Mouse (Mus musculus): ENCODE measurements around the gene Rc3h2. TPM values are rescaled to one million over a fixed set of nuclear protein-coding genes. Genes with fewer than 3 reads are reported as not detected.

The Rc3h2 gene
- polyA plus RNA-seq, 1 experiment from 2014 or later = 2.7 TPM

GRCm38 (mm10) chr2:37442611-37443591 is 20.2 kb upstream of the Rc3h2 start, which contains the start of the genes Zbtb26, Zbtb6 and Rabgap1:
Zbtb26 (minus strand) TSS chr2:37443135.
Zbtb6 (minus strand) TSS chr2:37443171.
Rabgap1 (plus strand) TSS chr2:37443279.
- H3K4me1 ChIP-seq (ENCODE audit: insufficient read depth) = peaks cover 23% of the 10 kb centered on the region
- DNase-seq (peak; percentile 96), ATAC-seq (peak; percentile 99)
- H3K4me2 ChIP-seq (ENCODE audit: low read depth, low read length) = peak within 1 kb of the TSS; percentile 88
- TF ChIP-seq CTCF (IDR thresholded peaks at IDR 0.05; ENCODE audit: low read depth) = no peak
- TF ChIP-seq EP300 (IDR thresholded peaks at IDR 0.05; ENCODE audit: low read depth) = peak; percentile 37; the same call in 1 of the 2 replicates
- H3K9me3 ChIP-seq (ENCODE audit: low read length) = no peaks in the 10 kb centered on the region
- no peaks in the 10 kb centered on the region for H3K36me3 ChIP-seq (replicated peaks; ENCODE audit: insufficient read depth, low read length)
- peak within 1 kb of the TSS; percentile 96 for H3K4me3 ChIP-seq (ENCODE audit: low read depth, low read length)
- H3K9ac ChIP-seq (replicated peaks) = peak within 1 kb of the TSS; percentile 93
- under 1% methylated on average over 50 of the region's 51 CpGs for WGBS (ENCODE audit: insufficient replicate concordance)
- peak within 1 kb of the TSS; percentile 92 for H3K27ac ChIP-seq (ENCODE audit: low read depth)
- H3K27me3 ChIP-seq (ENCODE audit: insufficient read depth, low read length) = no peaks in the 10 kb centered on the region

GRCm38 (mm10) chr2:37431609-37432008 is 8.9 kb upstream of the Rc3h2 start:
- Histone ChIP-seq H3K9me3 (ENCODE audit: low read length) (no peaks in the 10 kb centered on the region), H3K4me2 (ENCODE audit: low read depth, low read length) (peak overlapping the region; percentile 93), H3K36me3 (replicated peaks; ENCODE audit: insufficient read depth, low read length) (peaks cover 23% of the 10 kb centered on the region), H3K9ac (replicated peaks) (peak overlapping the region; percentile 94), H3K4me1 (ENCODE audit: insufficient read depth) (peaks cover 11% of the 10 kb centered on the region), H3K27me3 (ENCODE audit: insufficient read depth, low read length) (no peaks in the 10 kb centered on the region), H3K4me3 (ENCODE audit: low read depth, low read length) (peak overlapping the region; percentile 94), H3K27ac (ENCODE audit: low read depth) (peak overlapping the region; percentile 95)
- ATAC-seq = no peak
- TF ChIP-seq CTCF (IDR thresholded peaks at IDR 0.05; ENCODE audit: low read depth) = no peak
- no peak for DNase-seq
- 28% methylated on average over 7 of the region's 7 CpGs for WGBS (ENCODE audit: insufficient replicate concordance)

GRCm38 (mm10) chr2:37430593-37431464 is 8.1 kb upstream of the Rc3h2 start:
- under 1% methylated on average over 38 of the region's 38 CpGs for WGBS (ENCODE audit: insufficient replicate concordance)
- peaks cover 21% of the 10 kb centered on the region for H3K36me3 ChIP-seq (replicated peaks; ENCODE audit: insufficient read depth, low read length)
- H3K4me2 ChIP-seq (ENCODE audit: low read depth, low read length) = peak overlapping the region; percentile 93
- peak overlapping the region; percentile 94 for H3K9ac ChIP-seq (replicated peaks)
- peaks cover 11% of the 10 kb centered on the region for H3K4me1 ChIP-seq (ENCODE audit: insufficient read depth)
- DNase-seq = peak; percentile 82
- peak overlapping the region; percentile 94 for H3K4me3 ChIP-seq (ENCODE audit: low read depth, low read length)
- TF ChIP-seq EP300 (IDR thresholded peaks at IDR 0.05; ENCODE audit: low read depth) (peak; percentile 60; the same call in 1 of the 2 replicates), CTCF (IDR thresholded peaks at IDR 0.05; ENCODE audit: low read depth) (no peak)
- H3K27ac ChIP-seq (ENCODE audit: low read depth) = peak overlapping the region; percentile 95
- no peaks in the 10 kb centered on the region for H3K27me3 ChIP-seq (ENCODE audit: insufficient read depth, low read length)
- peak; percentile 93 for ATAC-seq
- no peaks in the 10 kb centered on the region for H3K9me3 ChIP-seq (ENCODE audit: low read length)

GRCm38 (mm10) chr2:37423671-37424070 is 968 bp upstream of the Rc3h2 start:
- DNase-seq (no peak), ATAC-seq (no peak)
- 33% methylated on average over 3 of the region's 3 CpGs for WGBS (ENCODE audit: insufficient replicate concordance)
- Histone ChIP-seq H3K9ac (replicated peaks) (no peak overlapping the region), H3K9me3 (ENCODE audit: low read length) (no peaks in the 10 kb centered on the region), H3K27ac (ENCODE audit: low read depth) (no peak overlapping the region), H3K4me3 (ENCODE audit: low read depth, low read length) (no peak overlapping the region), H3K36me3 (replicated peaks; ENCODE audit: insufficient read depth, low read length) (peaks cover 8% of the 10 kb centered on the region; the same call in 1 of the 2 replicates), H3K27me3 (ENCODE audit: insufficient read depth, low read length) (no peaks in the 10 kb centered on the region), H3K4me2 (ENCODE audit: low read depth, low read length) (no peak overlapping the region), H3K4me1 (ENCODE audit: insufficient read depth) (peaks cover 8% of the 10 kb centered on the region)
- TF ChIP-seq EP300 (IDR thresholded peaks at IDR 0.05; ENCODE audit: low read depth) (no peak), CTCF (IDR thresholded peaks at IDR 0.05; ENCODE audit: low read depth) (no peak)

GRCm38 (mm10) chr2:37421903-37422302 is 800 bp downstream of the Rc3h2 start:
- H3K4me2 ChIP-seq (ENCODE audit: low read depth, low read length) = peak overlapping the region; percentile 96
- 9% methylated on average over 3 of the region's 3 CpGs for WGBS (ENCODE audit: insufficient replicate concordance)
- peak overlapping the region; percentile 99 for H3K9ac ChIP-seq (replicated peaks)
- no peaks in the 10 kb centered on the region for H3K27me3 ChIP-seq (ENCODE audit: insufficient read depth, low read length)
- H3K4me1 ChIP-seq (ENCODE audit: insufficient read depth) = peaks cover 8% of the 10 kb centered on the region
- DNase-seq (no peak), ATAC-seq (no peak)
- H3K9me3 ChIP-seq (ENCODE audit: low read length) = no peaks in the 10 kb centered on the region
- H3K27ac ChIP-seq (ENCODE audit: low read depth) = peak overlapping the region; percentile 92
- H3K36me3 ChIP-seq (replicated peaks; ENCODE audit: insufficient read depth, low read length) = no peaks in the 10 kb centered on the region; the same call in 1 of the 2 replicates
- TF ChIP-seq CTCF (IDR thresholded peaks at IDR 0.05; ENCODE audit: low read depth) (no peak), EP300 (IDR thresholded peaks at IDR 0.05; ENCODE audit: low read depth) (no peak)
- H3K4me3 ChIP-seq (ENCODE audit: low read depth, low read length) = peak overlapping the region; percentile 99

Data from liver, postnatal 0 days (tissue).